ENCODE assay signal across 11 mouse cellular contexts in genomic region chr8:83656484-83657246, GRCm38 (mm10). TPM values are rescaled to one million over a fixed set of nuclear protein-coding genes. Genes with fewer than 3 reads are reported as not detected.
DNase-seq lines count a peak whose midpoint lies in the region; ATAC-seq and TF ChIP-seq lines count a peak whose summit lies in the region.
"Had no signal": no experiment of that assay in that cellular context is flagged by ENCODE, and none has a peak within 500 bp of the region (broad histone marks: within the 10 kb centered on the region; RNA-seq: fewer than 3 reads in every experiment).

No protein-coding gene starts in this region.

- intact Hi-C loops in heart, postnatal 14 days (cut with DNase I) = no loop called here

- H3K36me3 ChIP-seq in heart, embryonic 15.5 days = 0 out of 2 replicates have a peak, but pooled peaks cover 5% of the 10 kb centered on the region
- peaks cover 0 to 14% of the 10 kb centered on the region in 2 experiments for H3K36me3 ChIP-seq in CH12.LX (replicated peaks in 1 of 2; ENCODE audit: control insufficient read depth in 1 of 2, insufficient read depth in 1 of 2, low read length in 1 of 2)
- no peaks in the 10 kb centered on the region for H3K36me3 ChIP-seq in liver, embryonic 16.5 days (ENCODE audit: control insufficient read depth, insufficient read depth)

- peak; percentile 13 to 44; a peak in 3 of 4 replicates for TF ChIP-seq CTCF in CH12.LX (conservative IDR thresholded peaks at IDR 0.05 in 1 of 2, IDR thresholded peaks at IDR 0.05 in 1 of 2; ENCODE audit: low read depth in 2 of 2, low read length in 2 of 2)
- 0 out of 2 replicates have a peak, but pooled peaks have one; percentile 2 for TF ChIP-seq CTCF in cortical plate, adult 2 months (IDR thresholded peaks at IDR 0.05; ENCODE audit: extremely low read depth, insufficient read depth, low read length)

- 74% methylated on average over 13 of the region's 13 CpGs for WGBS in heart, embryonic 15.5 days
- WGBS in liver, embryonic 16.5 days (ENCODE audit: insufficient replicate concordance) = 35% methylated on average over 13 of the region's 13 CpGs

- H3K79me2 ChIP-seq in CH12.LX (replicated peaks; ENCODE audit: control insufficient read depth, extremely low read depth, insufficient read depth, poor library complexity, severe bottlenecking) = no peaks in the 10 kb centered on the region

- in situ Hi-C loops in CH12.LX (cut with MboI; ENCODE audit: low pct_ligation_motif_present, low pct_unique_long_range_greater_than_20kb, low sequenced_read_pairs) = no loop called here

- H3K4me2 ChIP-seq in heart, embryonic 15.5 days = no peak overlapping the region
- no peak overlapping the region for H3K4me2 ChIP-seq in CH12.LX (ENCODE audit: insufficient read depth, low read depth, poor library complexity, severe bottlenecking)
- no peak overlapping the region for H3K4me2 ChIP-seq in liver, embryonic 16.5 days (ENCODE audit: low read depth, low read length)
- H3K4me2 ChIP-seq: embryonic facial prominence, embryonic 12.5 days had no signal

- no peak for TF ChIP-seq EP300 in CH12.LX (IDR thresholded peaks at IDR 0.05; ENCODE audit: low read length)

- TF ChIP-seq POLR2A in CH12.LX (IDR thresholded peaks at IDR 0.05; ENCODE audit: low read depth, low read length) = no peak
- TF ChIP-seq POLR2A in cortical plate, adult 2 months (IDR thresholded peaks at IDR 0.05; ENCODE audit: extremely low read depth, insufficient read depth, low read length) = no peak

- no peak overlapping the region for H3K4me3 ChIP-seq in heart, embryonic 15.5 days
- H3K4me3 ChIP-seq in CH12.LX (replicated peaks in 1 of 3; ENCODE audit: low read depth in 2 of 3, low read length in 2 of 3, poor library complexity in 1 of 3) = no peak overlapping the region
- H3K4me3 ChIP-seq in cortical plate, adult 2 months (ENCODE audit: insufficient read depth, low read length) = no peak overlapping the region
- no peak overlapping the region for H3K4me3 ChIP-seq in liver, embryonic 16.5 days (ENCODE audit: low read depth, low read length)
- H3K4me3 ChIP-seq: embryonic facial prominence, embryonic 12.5 days had no signal

- ATAC-seq in heart, embryonic 15.5 days (replicated peaks; ENCODE audit: insufficient number of reproducible peaks, insufficient read depth, low FRiP score, low read depth) = no peak
- ATAC-seq in liver, embryonic 16.5 days (ENCODE audit: low read depth) = no peak; the same call in 1 of the 2 replicates

- H3K9ac ChIP-seq in heart, embryonic 15.5 days = no peak overlapping the region
- no peak overlapping the region for H3K9ac ChIP-seq in CH12.LX (ENCODE audit: insufficient read depth, low read depth)
- no peak overlapping the region for H3K9ac ChIP-seq in liver, embryonic 16.5 days (ENCODE audit: low read depth, low read length)
- H3K9ac ChIP-seq: embryonic facial prominence, embryonic 12.5 days had no signal

- DNase-seq in heart, postnatal 14 days = no peak
- no peak for DNase-seq in CH12.LX (ENCODE audit: extremely low read depth)
- DNase-seq in retina, postnatal 1 day = no peak
- DNase-seq in thymus, postnatal 14 days = no peak
- DNase-seq in ovary, adult 18-20 months (ENCODE audit: low spot score) = no peak
- DNase-seq: gastrocnemius, postnatal 14 days; thymus, adult 2 months had no signal

- no peaks in the 10 kb centered on the region for H3K9me3 ChIP-seq in heart, embryonic 15.5 days (replicated peaks)
- peaks cover 2% of the 10 kb centered on the region for H3K9me3 ChIP-seq in CH12.LX (replicated peaks; ENCODE audit: low read length)
- no peaks in the 10 kb centered on the region for H3K9me3 ChIP-seq in liver, embryonic 16.5 days (replicated peaks; ENCODE audit: control insufficient read depth, low read length)
- H3K9me3 ChIP-seq: embryonic facial prominence, embryonic 12.5 days had no signal

- H3K4me1 ChIP-seq in heart, embryonic 15.5 days (replicated peaks) = peaks cover 40% of the 10 kb centered on the region
- H3K4me1 ChIP-seq in CH12.LX (ENCODE audit: control insufficient read depth in 1 of 2, insufficient read depth in 2 of 2) = peaks cover 2 to 34% of the 10 kb centered on the region in 2 experiments; a peak in 3 of 4 replicates
- H3K4me1 ChIP-seq in cortical plate, adult 2 months (ENCODE audit: control insufficient read depth, insufficient read depth, low read length) = peaks cover 9% of the 10 kb centered on the region; the same call in 1 of the 2 replicates
- peaks cover 48% of the 10 kb centered on the region for H3K4me1 ChIP-seq in liver, embryonic 16.5 days (ENCODE audit: control insufficient read depth, low read depth, low read length)

- H3K27me3 ChIP-seq in heart, embryonic 15.5 days = no peaks in the 10 kb centered on the region
- no peaks in the 10 kb centered on the region for H3K27me3 ChIP-seq in CH12.LX (replicated peaks)
- no peaks in the 10 kb centered on the region for H3K27me3 ChIP-seq in liver, embryonic 16.5 days (ENCODE audit: control insufficient read depth, insufficient read depth, low read depth, low read length)
- H3K27me3 ChIP-seq: embryonic facial prominence, embryonic 12.5 days had no signal

- dilution Hi-C loops in CH12.LX (cut with MboI; ENCODE audit: extremely low pct_ligation_motif_present, extremely low pct_unique_long_range_greater_than_20kb, low sequenced_read_pairs) = no loop called here

- H3K27ac ChIP-seq in heart, embryonic 15.5 days = peak overlapping the region; percentile 28
- no peak overlapping the region for H3K27ac ChIP-seq in CH12.LX (ENCODE audit: insufficient read depth, low read depth)
- H3K27ac ChIP-seq in cortical plate, adult 2 months (ENCODE audit: insufficient read depth, low read length) = no peak overlapping the region
- peak overlapping the region; percentile 31 for H3K27ac ChIP-seq in liver, embryonic 16.5 days (ENCODE audit: low read length)
- H3K27ac ChIP-seq: embryonic facial prominence, embryonic 12.5 days had no signal

- TF ChIP-seq RAD21 in CH12.LX (IDR thresholded peaks at IDR 0.05; ENCODE audit: low read depth, low read length) = no peak

TF ChIP-seq in CH12.LX, 34 proteins besides CTCF, POLR2A, EP300 and RAD21:
- TF ChIP-seq MXI1 (IDR thresholded peaks at IDR 0.05; ENCODE audit: low read depth, low read length) (no peak), SMC3 (IDR thresholded peaks at IDR 0.05; ENCODE audit: low read depth, low read length) (no peak), MAFK (IDR thresholded peaks at IDR 0.05; ENCODE audit: insufficient replicate concordance, low read length) (no peak), PAX5 (IDR thresholded peaks at IDR 0.05; ENCODE audit: low read length) (no peak), ZKSCAN1 (IDR thresholded peaks at IDR 0.05; ENCODE audit: borderline replicate concordance, low read depth, low read length) (no peak), NELFE (IDR thresholded peaks at IDR 0.05; ENCODE audit: low read depth, low read length) (no peak), UBTF (IDR thresholded peaks at IDR 0.05; ENCODE audit: low read depth, low read length) (no peak), USF1 (IDR thresholded peaks at IDR 0.05; ENCODE audit: low read depth, low read length) (no peak), CHD2 (IDR thresholded peaks at IDR 0.05; ENCODE audit: low read length) (no peak), GABPA (IDR thresholded peaks at IDR 0.05; ENCODE audit: insufficient replicate concordance, low read depth, low read length) (no peak), ZNF384 (IDR thresholded peaks at IDR 0.05; ENCODE audit: low read depth, low read length) (no peak)

RNA-seq across cellular contexts. Expression of gene Gipc1, which starts 4.2 kb away (rescaled TPM):
- polyA plus RNA-seq in heart, embryonic 15.5 days (2015; fragmentation: Nextera tagmentation; extraction: Ambion mirVana) = 127 and 141 TPM in 2 replicates
- 10 to 100 TPM; 34.1 to 34.6 TPM for total RNA-seq in heart, postnatal 14 days (2021)
- 21.2 and 25.8 TPM in 2 replicates for total RNA-seq in CH12.LX (2012; rRNA removed)
- total RNA-seq in CH12.LX (2014; rRNA removed) = 21.0 and 24.4 TPM in 2 replicates
- polyA plus RNA-seq in CH12.LX (2012; ENCODE audit: insufficient read length, low read depth) = 22.6 and 24.2 TPM in 2 replicates
- polyA plus RNA-seq in cortical plate, adult 2 months (2012; rRNA removed) = 93.6 and 94.6 TPM in 2 replicates
- 47.0 and 48.6 TPM in 2 replicates for polyA plus RNA-seq in liver, embryonic 16.5 days (2015; fragmentation: Nextera tagmentation; extraction: Ambion mirVana)

RNA-seq across cellular contexts. Expression of gene Ptger1, which starts 9.8 kb away (rescaled TPM):
- polyA plus RNA-seq in heart, embryonic 15.5 days (2015; fragmentation: Nextera tagmentation; extraction: Ambion mirVana) = 0.45 and 0.84 TPM in 2 replicates
- under 1 TPM; 0.44 to 0.53 TPM for total RNA-seq in heart, postnatal 14 days (2021)
- total RNA-seq in CH12.LX (2012; rRNA removed) = 3.3 and 4.0 TPM in 2 replicates
- total RNA-seq in CH12.LX (2014; rRNA removed) = not detected in 2 replicates
- polyA plus RNA-seq in CH12.LX (2012; ENCODE audit: insufficient read length, low read depth) = 2.6 and 7.6 TPM in 2 replicates
- 1.6 and 2.2 TPM in 2 replicates for polyA plus RNA-seq in cortical plate, adult 2 months (2012; rRNA removed)
- 0.12 and 0.53 TPM in 2 replicates for polyA plus RNA-seq in liver, embryonic 16.5 days (2015; fragmentation: Nextera tagmentation; extraction: Ambion mirVana)

RNA-seq across cellular contexts. Expression of gene Pkn1, which starts 42.3 kb away (rescaled TPM):
- 15.4 and 22.1 TPM in 2 replicates for polyA plus RNA-seq in heart, embryonic 15.5 days (2015; fragmentation: Nextera tagmentation; extraction: Ambion mirVana)
- total RNA-seq in heart, postnatal 14 days (2021) = 10 to 100 TPM; 60.5 to 61.1 TPM
- 44.6 and 47.8 TPM in 2 replicates for total RNA-seq in CH12.LX (2012; rRNA removed)
- 28.1 and 33.5 TPM in 2 replicates for total RNA-seq in CH12.LX (2014; rRNA removed)
- polyA plus RNA-seq in CH12.LX (2012; ENCODE audit: insufficient read length, low read depth) = 58.8 and 60.3 TPM in 2 replicates
- polyA plus RNA-seq in cortical plate, adult 2 months (2012; rRNA removed) = 60.8 and 70.2 TPM in 2 replicates
- polyA plus RNA-seq in liver, embryonic 16.5 days (2015; fragmentation: Nextera tagmentation; extraction: Ambion mirVana) = 9.6 and 9.8 TPM in 2 replicates

RNA-seq across cellular contexts. Expression of gene Dnajb1, which starts 48.7 kb away (rescaled TPM):
- polyA plus RNA-seq in heart, embryonic 15.5 days (2015; fragmentation: Nextera tagmentation; extraction: Ambion mirVana) = 36.7 and 47.2 TPM in 2 replicates
- 10 to 100 TPM; 13.9 to 18.2 TPM for total RNA-seq in heart, postnatal 14 days (2021)
- total RNA-seq in CH12.LX (2012; rRNA removed) (24.9 and 32.0 TPM in 2 replicates), CH12.LX (2014; rRNA removed) (29.5 and 30.7 TPM in 2 replicates)
- 30.5 and 30.9 TPM in 2 replicates for polyA plus RNA-seq in CH12.LX (2012; ENCODE audit: insufficient read length, low read depth)
- 39.7 and 41.9 TPM in 2 replicates for polyA plus RNA-seq in cortical plate, adult 2 months (2012; rRNA removed)
- polyA plus RNA-seq in liver, embryonic 16.5 days (2015; fragmentation: Nextera tagmentation; extraction: Ambion mirVana) = 50.1 and 51.7 TPM in 2 replicates

RNA-seq across cellular contexts. Expression of gene Tecr, which starts 48.9 kb away (rescaled TPM):
- 349 and 431 TPM in 2 replicates for polyA plus RNA-seq in heart, embryonic 15.5 days (2015; fragmentation: Nextera tagmentation; extraction: Ambion mirVana)
- 100 to 1,000 TPM; 184 to 210 TPM for total RNA-seq in heart, postnatal 14 days (2021)
- total RNA-seq in CH12.LX (2012; rRNA removed) (130 and 171 TPM in 2 replicates), CH12.LX (2014; rRNA removed) (95.9 and 111 TPM in 2 replicates)
- 199 and 209 TPM in 2 replicates for polyA plus RNA-seq in CH12.LX (2012; ENCODE audit: insufficient read length, low read depth)
- 854 and 882 TPM in 2 replicates for polyA plus RNA-seq in cortical plate, adult 2 months (2012; rRNA removed)
- 323 and 347 TPM in 2 replicates for polyA plus RNA-seq in liver, embryonic 16.5 days (2015; fragmentation: Nextera tagmentation; extraction: Ambion mirVana)

Comparison
In these comparisons a context has a peak if more than half of its experiments do, and no peak if none do; other contexts are left out.
1. H3K27ac ChIP-seq: peak in heart, embryonic 15.5 days (single experiment) and liver, embryonic 16.5 days (single experiment); none in CH12.LX (single experiment) and cortical plate, adult 2 months (single experiment).